Mouse (Mus musculus) limb, embryonic 12.5 days (tissue): Measurements from ENCODE around the gene Nfkbia. TPM values are rescaled to one million over a fixed set of nuclear protein-coding genes. Genes with fewer than 3 reads are reported as not detected.
A peak's percentile ranks its signal among the peaks of the same experiment; 100 is the strongest.

Experiments
- ATAC-seq: fragments of 200-750 bp; cut with Nextera tagmentation; 2 replicates; pipeline ENCODE4 v1.8.0; 2017; ENCODE audit warnings: low read depth, moderate TSS enrichment; ENCODE audit not compliant: insufficient number of reproducible peaks, insufficient read depth, low FRiP score, low TSS enrichment
- H3K27ac ChIP-seq: fragments of 300-500 bp; sonication (generic); 2 replicates; pipeline ENCODE4 v1.5.1; 2016; ENCODE audit warnings: mild to moderate bottlenecking, moderate library complexity
- H3K27me3 ChIP-seq: fragments of 300-500 bp; sonication (generic); 2 replicates; pipeline ENCODE4 v1.6.1; 2016; ENCODE audit warnings: mild to moderate bottlenecking, moderate library complexity
- H3K36me3 ChIP-seq: fragments of 300-500 bp; sonication (generic); 2 replicates; pipeline ENCODE4 v1.6.1; 2016; ENCODE audit warnings: mild to moderate bottlenecking, moderate library complexity
- H3K4me1 ChIP-seq: fragments of 300-500 bp; sonication (generic); replicated peaks from 2 replicates; pipeline ENCODE4 v1.6.1; 2016
- H3K4me2 ChIP-seq: fragments of 300-500 bp; sonication (generic); 2 replicates; pipeline ENCODE4 v1.6.1; 2016; ENCODE audit warnings: mild to moderate bottlenecking, moderate library complexity
- H3K4me3 ChIP-seq: fragments of 300-500 bp; sonication (generic); replicated peaks from 2 replicates; pipeline ENCODE4 v1.5.1; 2016; ENCODE audit warnings: mild to moderate bottlenecking
- H3K9ac ChIP-seq: fragments of 300-500 bp; sonication (generic); replicated peaks from 2 replicates; pipeline ENCODE4 v1.6.1; 2016; ENCODE audit warnings: mild to moderate bottlenecking, moderate library complexity
- H3K9me3 ChIP-seq: fragments of 300-500 bp; sonication (generic); 2 replicates; pipeline ENCODE4 v1.6.1; 2016; ENCODE audit warnings: mild to moderate bottlenecking, moderate library complexity
- WGBS: fragments of 180-500 bp; shearing (Covaris S2); methylation state at CpG from one replicate; pipeline ENCODE4 v1.1.7; 2016; 5-methylcytosine and 5-hydroxymethylcytosine counted together
- polyA plus RNA-seq: library from polyadenylated mRNA; unstranded; fragments of >200 nt; fragmentation: Nextera tagmentation; extraction: Ambion mirVana; gene quantifications from 2 replicates; pipeline ENCODE4 v1.2.1, GENCODE M21; 2016

The Nfkbia gene
- polyA plus RNA-seq, 1 experiment from 2014 or later: 85.7 TPM

DNA sequence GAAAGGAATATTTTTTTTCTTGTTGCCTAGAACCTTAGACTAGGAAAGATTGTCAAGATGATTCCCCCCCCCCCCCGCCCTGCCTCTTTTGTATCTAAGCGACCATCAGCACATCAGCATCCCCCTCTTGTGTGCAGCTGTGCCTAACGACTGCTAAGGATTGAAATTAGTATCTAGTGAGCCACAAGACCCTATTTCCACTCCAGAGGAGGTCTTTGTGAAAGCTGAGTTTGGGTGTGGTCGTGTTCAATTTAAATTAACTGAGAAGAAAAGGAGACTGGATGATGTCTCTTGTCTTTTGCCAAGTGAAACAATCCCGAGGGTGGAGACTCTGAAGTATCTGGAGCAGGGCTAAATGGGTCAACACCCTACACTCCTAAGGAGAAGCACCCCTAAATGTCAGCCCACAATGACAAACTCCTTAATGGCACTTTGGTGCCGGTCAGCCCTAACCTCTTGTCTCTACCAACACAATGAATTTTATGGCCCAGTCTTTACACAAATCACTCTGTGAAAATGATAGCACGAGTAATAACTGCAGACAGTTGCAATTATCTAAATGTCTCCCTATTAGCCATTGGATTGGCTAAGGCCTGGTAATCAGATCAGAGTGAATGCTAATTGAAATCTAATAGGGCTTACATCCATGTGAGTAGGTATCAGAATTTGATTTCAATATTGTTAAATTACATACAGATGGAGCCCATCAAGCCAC, 13.0 kb upstream of the Nfkbia start:
- Histone ChIP-seq H3K27ac (no peak overlapping the region), H3K9me3 (no peaks in the 10 kb centered on the region), H3K9ac (no peak overlapping the region), H3K4me1 (no peaks in the 10 kb centered on the region), H3K4me2 (no peak overlapping the region), H3K27me3 (no peaks in the 10 kb centered on the region), H3K4me3 (no peak overlapping the region), H3K36me3 (no peaks in the 10 kb centered on the region)
- WGBS: 65% methylated on average over 7 of the region's 7 CpGs
- ATAC-seq: no peak

DNA sequence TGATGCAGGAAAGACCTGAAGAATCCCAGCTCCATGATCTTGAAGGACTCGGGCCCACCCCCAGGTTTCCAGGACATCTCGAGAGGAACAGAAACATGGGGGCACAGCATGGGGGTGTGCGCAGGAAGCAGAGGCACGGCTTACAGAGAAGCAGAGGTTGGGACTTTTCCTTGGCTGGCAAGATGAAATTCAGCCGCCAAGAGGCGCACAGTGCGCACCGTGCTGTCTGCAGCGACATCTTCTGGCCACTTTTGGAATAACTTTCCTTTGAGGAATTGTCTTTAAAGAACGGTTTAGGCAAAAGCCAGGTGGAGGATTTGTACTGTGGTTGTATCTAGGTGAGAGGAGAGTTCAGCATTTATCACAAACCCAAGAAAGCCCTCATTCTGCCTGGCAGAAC, 6.6 kb upstream of the Nfkbia start:
- Histone ChIP-seq H3K27ac (no peak overlapping the region), H3K27me3 (0 out of 2 replicates have a peak, but pooled peaks cover 2% of the 10 kb centered on the region), H3K4me2 (no peak overlapping the region), H3K4me3 (no peak overlapping the region), H3K36me3 (no peaks in the 10 kb centered on the region), H3K9me3 (no peaks in the 10 kb centered on the region), H3K9ac (no peak overlapping the region), H3K4me1 (peaks cover 7% of the 10 kb centered on the region; the same call in 1 of the 2 replicates)
- 2% methylated on average over 10 of the region's 10 CpGs for WGBS
- 0 out of 2 replicates have a peak, but pooled peaks have one; percentile 52 for ATAC-seq

DNA sequence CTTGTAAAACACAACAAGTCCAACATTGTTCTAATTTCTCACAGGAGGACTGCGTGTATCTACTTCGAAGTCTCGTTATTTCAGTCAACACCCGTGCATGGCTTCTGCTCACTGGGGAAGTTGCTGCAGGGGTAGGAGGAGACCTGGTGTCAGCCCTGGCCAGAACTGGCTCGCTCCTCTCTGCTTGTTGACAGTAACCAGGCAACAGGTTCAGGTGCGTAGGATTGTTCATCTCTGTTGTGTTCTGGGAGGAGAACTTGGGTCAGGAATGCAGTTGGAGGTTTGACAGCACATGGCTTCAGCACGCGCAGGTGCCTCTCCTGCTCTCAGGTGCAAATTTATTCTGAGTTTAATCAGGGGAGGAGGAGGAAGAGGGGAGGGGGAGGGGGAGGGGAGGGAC, 5.3 kb upstream of the Nfkbia start:
- no peak overlapping the region for H3K9ac ChIP-seq
- 55% methylated on average over 8 of the region's 8 CpGs for WGBS
- no peak overlapping the region for H3K4me3 ChIP-seq
- no peak for ATAC-seq
- H3K27ac ChIP-seq: no peak overlapping the region
- no peak overlapping the region for H3K4me2 ChIP-seq
- peaks cover 18% of the 10 kb centered on the region for H3K4me1 ChIP-seq
- H3K36me3 ChIP-seq: no peaks in the 10 kb centered on the region
- H3K9me3 ChIP-seq: no peaks in the 10 kb centered on the region
- 0 out of 2 replicates have a peak, but pooled peaks cover 2% of the 10 kb centered on the region for H3K27me3 ChIP-seq

DNA sequence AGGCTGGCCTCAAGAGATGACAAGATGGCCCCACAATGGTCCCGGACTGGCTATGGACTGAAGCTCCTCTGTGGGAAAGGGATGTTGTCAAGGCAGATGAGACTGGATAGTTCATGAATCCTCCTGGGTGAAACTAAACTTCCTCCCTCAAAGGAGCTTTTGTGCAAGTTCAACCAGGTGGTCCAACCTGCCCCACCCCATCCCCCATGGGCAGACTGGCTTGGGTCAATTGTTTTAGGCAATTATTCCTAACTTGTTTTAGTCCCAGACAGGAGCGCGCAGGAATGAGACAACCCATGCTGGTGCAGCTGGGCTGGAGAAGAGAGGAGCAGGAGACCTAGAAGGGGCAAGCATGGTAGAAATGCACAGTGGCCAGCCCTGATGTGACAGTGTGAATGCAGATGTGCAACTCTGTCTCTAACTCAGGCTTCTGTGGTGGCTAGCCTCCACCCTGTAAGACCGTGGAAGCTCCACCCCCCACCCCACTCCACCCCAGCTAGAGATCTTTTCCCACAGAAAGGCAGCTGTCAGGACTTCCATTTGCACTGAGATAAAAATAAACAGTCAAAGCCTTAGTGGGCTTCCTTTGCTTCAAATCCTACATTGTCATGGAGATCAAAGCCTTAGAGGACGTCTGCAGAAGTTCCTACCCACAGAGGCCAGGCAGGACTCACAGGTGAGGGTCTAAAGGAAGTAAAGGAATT, 3.6 kb upstream of the Nfkbia start:
- Histone ChIP-seq H3K4me1 (peaks cover 22% of the 10 kb centered on the region), H3K4me2 (no peak overlapping the region), H3K27ac (no peak overlapping the region), H3K27me3 (0 out of 2 replicates have a peak, but pooled peaks cover 2% of the 10 kb centered on the region), H3K36me3 (peaks cover 1% of the 10 kb centered on the region), H3K9me3 (no peaks in the 10 kb centered on the region), H3K4me3 (no peak overlapping the region), H3K9ac (no peak overlapping the region)
- 66% methylated on average over 5 of the region's 5 CpGs for WGBS
- ATAC-seq: no peak

DNA sequence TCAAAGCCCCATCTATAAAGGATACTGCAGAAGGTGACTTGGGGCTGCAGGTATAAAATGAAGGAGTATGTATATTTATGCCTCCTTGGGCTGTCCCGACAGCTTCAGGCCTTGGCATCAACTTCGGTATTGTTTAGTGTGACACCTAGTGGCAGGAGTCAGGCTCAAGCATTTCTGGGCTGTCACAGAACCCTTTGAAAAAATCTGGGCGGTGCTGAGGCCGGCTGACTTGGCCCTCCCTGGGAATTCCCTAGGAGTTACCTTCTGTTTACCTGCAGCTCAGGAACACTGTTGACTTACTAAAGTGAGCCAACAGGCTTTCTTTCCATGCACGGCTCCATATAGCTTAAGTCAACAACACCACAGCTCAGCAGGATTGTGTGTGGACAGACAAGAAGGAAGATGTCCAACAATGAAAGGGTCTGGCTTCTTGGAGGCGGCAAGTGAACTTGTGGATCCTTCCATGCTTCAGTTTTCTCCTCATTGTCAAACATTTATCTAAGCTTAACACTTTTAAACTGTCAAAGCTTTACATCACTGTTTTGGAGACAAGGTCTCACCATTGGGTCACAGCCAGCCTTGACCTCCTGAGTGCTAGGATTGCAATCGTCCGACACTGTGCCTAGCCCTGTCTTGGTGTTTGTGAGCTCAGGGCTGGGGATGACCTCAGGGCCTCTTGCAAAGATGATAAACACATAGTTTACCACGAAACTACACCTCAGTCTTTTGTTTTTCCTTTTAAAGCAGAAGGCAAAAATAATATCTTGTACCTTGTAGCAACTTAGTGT, 2.9 kb upstream of the Nfkbia start:
- Histone ChIP-seq H3K36me3 (peaks cover 9% of the 10 kb centered on the region), H3K4me2 (no peak overlapping the region), H3K9me3 (no peaks in the 10 kb centered on the region), H3K4me3 (no peak overlapping the region), H3K27me3 (0 out of 2 replicates have a peak, but pooled peaks cover 2% of the 10 kb centered on the region), H3K4me1 (peaks cover 30% of the 10 kb centered on the region), H3K9ac (no peak overlapping the region), H3K27ac (no peak overlapping the region)
- WGBS: 35% methylated on average over 9 of the region's 9 CpGs
- no peak for ATAC-seq

DNA sequence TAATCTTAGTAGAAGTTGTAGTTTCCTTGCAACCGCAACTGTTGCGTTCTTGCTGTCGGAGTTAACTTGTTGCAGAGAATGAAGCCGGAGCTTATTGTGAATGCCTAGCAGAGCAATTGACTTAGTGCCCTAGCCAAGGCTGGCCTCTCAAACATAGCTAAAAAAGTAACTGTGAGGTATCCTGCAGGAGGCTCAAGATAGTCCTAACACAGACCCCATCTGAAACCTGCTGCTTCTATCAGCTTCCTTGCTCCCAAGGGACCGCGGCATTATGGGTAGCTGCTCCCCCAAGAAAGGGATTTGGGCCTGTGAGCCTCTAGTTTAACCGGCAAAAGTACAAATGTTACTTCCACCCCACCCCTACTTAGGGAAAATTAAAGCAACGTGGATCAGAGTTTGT, 934 bp upstream of the Nfkbia start:
- Histone ChIP-seq H3K27ac (peak overlapping the region; percentile 100), H3K36me3 (peaks cover 28% of the 10 kb centered on the region), H3K9me3 (no peaks in the 10 kb centered on the region), H3K4me3 (peak overlapping the region; percentile 88), H3K4me2 (peak overlapping the region; percentile 85), H3K9ac (peak overlapping the region; percentile 96), H3K4me1 (peaks cover 42% of the 10 kb centered on the region), H3K27me3 (0 out of 2 replicates have a peak, but pooled peaks cover 2% of the 10 kb centered on the region)
- 35% methylated on average over 8 of the region's 8 CpGs for WGBS
- ATAC-seq: no peak

DNA sequence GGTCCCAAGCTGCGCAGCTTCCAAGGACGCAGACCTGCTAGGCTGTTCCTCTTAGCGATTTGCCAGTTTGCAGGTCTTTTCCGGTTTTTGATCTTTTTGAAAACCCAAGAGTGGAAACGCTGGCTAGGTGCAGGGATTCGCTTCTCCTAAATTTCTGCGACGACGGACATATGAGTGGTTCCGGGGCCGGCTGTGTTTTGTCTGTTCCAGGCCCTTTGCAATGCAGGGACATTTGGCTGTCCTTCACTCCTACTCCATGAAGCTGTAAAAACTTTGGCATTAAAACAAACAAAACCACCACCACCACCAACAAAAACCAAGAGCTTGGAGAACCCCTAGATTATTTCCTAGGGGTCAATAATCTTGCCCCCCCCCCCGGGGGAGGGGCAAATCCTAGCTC, 494 bp upstream of the Nfkbia start:
- Histone ChIP-seq H3K4me2 (peak overlapping the region; percentile 85), H3K4me1 (peaks cover 42% of the 10 kb centered on the region), H3K9me3 (no peaks in the 10 kb centered on the region), H3K9ac (peak overlapping the region; percentile 96), H3K27ac (peak overlapping the region; percentile 100), H3K4me3 (peak overlapping the region; percentile 88), H3K27me3 (no peaks in the 10 kb centered on the region), H3K36me3 (peaks cover 32% of the 10 kb centered on the region)
- 1% methylated on average over 12 of the region's 12 CpGs for WGBS
- no peak for ATAC-seq

DNA sequence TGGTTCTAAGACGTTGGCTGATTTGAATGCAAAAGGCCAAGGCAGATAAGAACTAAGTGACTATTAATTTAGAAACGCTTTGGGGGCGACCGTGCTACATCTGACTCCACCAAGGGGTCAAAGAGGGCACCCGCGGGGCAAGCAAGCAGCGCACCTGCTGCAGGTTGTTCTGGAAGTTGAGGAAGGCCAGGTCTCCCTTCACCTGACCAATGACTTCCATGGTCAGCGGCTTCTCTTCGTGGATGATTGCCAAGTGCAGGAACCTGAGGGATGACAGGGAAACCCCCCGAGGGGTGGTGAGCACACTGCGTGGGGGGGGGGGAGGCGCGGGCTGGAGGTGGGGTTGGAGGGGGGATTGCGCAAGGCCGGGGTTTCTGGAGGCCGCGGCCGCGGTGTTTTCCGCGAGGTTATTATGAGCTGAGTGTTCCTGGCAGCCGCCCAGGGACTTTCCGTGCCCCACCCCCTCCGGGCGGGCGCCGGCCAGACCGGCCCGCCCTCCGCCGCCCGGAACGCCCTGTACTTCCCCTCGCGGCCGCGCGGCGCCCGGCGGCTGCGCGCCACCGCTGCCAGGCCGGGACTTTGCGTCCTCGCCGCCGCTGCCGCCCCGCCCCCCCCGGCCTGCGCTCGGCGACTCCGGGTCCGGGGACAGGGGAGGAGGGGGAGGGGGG, 797 bp downstream of the Nfkbia start:
- no peaks in the 10 kb centered on the region for H3K9me3 ChIP-seq
- 2% methylated on average over 49 of the region's 57 CpGs for WGBS
- no peaks in the 10 kb centered on the region for H3K27me3 ChIP-seq
- H3K4me3 ChIP-seq: peak overlapping the region; percentile 88
- H3K4me1 ChIP-seq: peaks cover 35% of the 10 kb centered on the region
- H3K27ac ChIP-seq: peak overlapping the region; percentile 100
- ATAC-seq: peak; percentile 77
- peak overlapping the region; percentile 96 for H3K9ac ChIP-seq
- peaks cover 43% of the 10 kb centered on the region for H3K36me3 ChIP-seq
- H3K4me2 ChIP-seq: peak overlapping the region; percentile 85

DNA sequence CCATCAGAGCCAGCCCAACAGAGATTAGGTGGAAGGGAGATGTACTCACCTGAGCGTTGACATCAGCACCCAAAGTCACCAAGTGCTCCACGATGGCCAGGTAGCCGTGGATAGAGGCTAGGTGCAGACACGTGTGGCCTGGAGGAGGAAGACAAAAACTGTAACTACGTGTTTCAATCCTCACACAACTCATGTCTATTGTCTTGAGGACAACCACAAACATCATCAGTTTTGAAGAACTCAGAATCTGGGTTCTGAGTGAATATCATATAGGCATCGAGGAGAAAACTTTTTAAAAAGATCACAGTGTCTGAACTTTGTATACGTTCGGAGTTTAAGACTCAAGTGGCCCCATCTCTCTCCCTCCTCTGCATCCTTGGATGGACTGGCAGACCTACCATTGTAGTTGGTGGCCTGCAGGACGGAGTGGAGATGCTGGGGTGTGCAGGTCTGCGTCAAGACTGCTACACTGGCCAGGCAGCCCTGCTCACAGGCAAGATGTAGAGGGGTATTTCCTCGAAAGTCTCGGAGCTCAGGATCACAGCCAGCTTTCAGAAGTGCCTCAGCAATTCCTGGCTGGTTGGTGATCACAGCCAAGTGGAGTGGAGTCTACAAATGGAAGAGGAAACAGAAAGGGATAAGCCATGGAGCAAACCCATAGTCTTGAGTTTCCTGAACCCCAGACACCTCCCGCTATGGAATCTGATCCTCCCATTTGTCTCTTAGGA, 1.6 kb downstream of the Nfkbia start:
- Histone ChIP-seq H3K9me3 (no peaks in the 10 kb centered on the region), H3K9ac (peak overlapping the region; percentile 96), H3K36me3 (peaks cover 51% of the 10 kb centered on the region), H3K4me2 (peak overlapping the region; percentile 85), H3K27ac (peak overlapping the region; percentile 100), H3K4me1 (peaks cover 35% of the 10 kb centered on the region), H3K27me3 (no peaks in the 10 kb centered on the region), H3K4me3 (peak overlapping the region; percentile 88)
- WGBS: 81% methylated on average over 13 of the region's 13 CpGs
- no peak for ATAC-seq

DNA sequence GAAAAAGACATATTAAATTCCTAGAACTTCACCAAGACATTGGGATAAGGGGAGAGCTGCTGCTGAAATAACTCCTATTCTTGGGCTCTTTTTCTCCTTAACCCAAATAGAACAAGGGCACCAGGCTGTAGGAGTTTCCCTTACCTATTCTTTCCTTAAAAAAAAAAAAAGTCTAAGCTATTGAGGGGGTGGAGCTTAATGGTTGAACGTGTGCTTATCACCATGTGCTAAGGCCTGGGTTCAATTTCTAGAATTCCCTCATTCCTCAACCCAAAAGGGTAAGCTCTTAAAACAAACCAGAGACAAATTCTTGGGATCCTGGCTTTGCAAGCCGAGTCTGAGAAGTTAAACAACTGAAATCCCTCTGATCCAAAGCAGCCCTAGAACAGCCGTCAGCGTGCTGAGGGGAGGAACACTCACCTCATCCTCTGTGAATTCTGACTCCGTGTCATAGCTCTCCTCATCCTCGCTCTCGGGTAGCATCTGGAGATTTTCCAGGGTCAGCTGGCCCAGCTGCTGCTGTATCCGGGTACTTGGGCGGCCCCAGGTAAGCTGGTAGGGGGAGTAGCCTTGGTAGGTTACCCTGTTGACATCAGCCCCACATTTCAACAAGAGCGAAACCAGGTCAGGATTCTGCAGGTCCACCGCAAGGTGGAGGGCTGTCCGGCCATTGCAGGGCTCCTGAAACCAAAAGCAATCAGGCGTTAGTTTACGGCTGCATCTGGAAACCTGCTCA, 2.3 kb downstream of the Nfkbia start:
- H3K27me3 ChIP-seq: no peaks in the 10 kb centered on the region
- 0 out of 2 replicates have a peak overlapping the region, but pooled peaks have one; percentile 47 for H3K27ac ChIP-seq
- ATAC-seq: no peak
- peak overlapping the region; percentile 9; the same call in 1 of the 2 replicates for H3K4me3 ChIP-seq
- 78% methylated on average over 14 of the region's 14 CpGs for WGBS
- peak overlapping the region; percentile 85 for H3K4me2 ChIP-seq
- H3K36me3 ChIP-seq: peaks cover 57% of the 10 kb centered on the region
- H3K9ac ChIP-seq: 0 out of 2 replicates have a peak overlapping the region, but pooled peaks have one; percentile 0
- peaks cover 35% of the 10 kb centered on the region for H3K4me1 ChIP-seq
- H3K9me3 ChIP-seq: no peaks in the 10 kb centered on the region
